Mouse (Mus musculus): Measurements from ENCODE around the gene Hspa1a. TPM values are rescaled to one million over a fixed set of nuclear protein-coding genes. Genes with fewer than 3 reads are reported as not detected.
"Not testable (repeated sequence)": the region's sequence is repeated elsewhere in the genome, so short reads cannot be mapped to it uniquely, and the experiment has no call there.

Hspa1a gene
- polyA plus RNA-seq, 1 experiment = 12.0 TPM

GRCm38 (mm10) chr17:34965627-34966026 is 6.3 kb downstream of the Hspa1a start:
- TF ChIP-seq CTCF (IDR thresholded peaks at IDR 0.05; ENCODE audit: extremely low read depth, insufficient read depth, low read length) = no peak
- no peak for TF ChIP-seq POLR2A (IDR thresholded peaks at IDR 0.05; ENCODE audit: extremely low read depth, insufficient read depth, low read length)
- H3K4me3 ChIP-seq (ENCODE audit: insufficient read depth, low read length) = no peak overlapping the region
- H3K27ac ChIP-seq (ENCODE audit: insufficient read depth, low read length) = no peak overlapping the region
- H3K4me1 ChIP-seq (ENCODE audit: control insufficient read depth, insufficient read depth, low read length) = no peaks in the 10 kb centered on the region; the same call in 1 of the 2 replicates

GRCm38 (mm10) chr17:34964640-34965049 is 7.3 kb downstream of the Hspa1a start:
- H3K27ac ChIP-seq (ENCODE audit: insufficient read depth, low read length) = no peak overlapping the region
- H3K4me3 ChIP-seq (ENCODE audit: insufficient read depth, low read length) = no peak overlapping the region
- no peaks in the 10 kb centered on the region; the same call in 1 of the 2 replicates for H3K4me1 ChIP-seq (ENCODE audit: control insufficient read depth, insufficient read depth, low read length)
- TF ChIP-seq CTCF (IDR thresholded peaks at IDR 0.05; ENCODE audit: extremely low read depth, insufficient read depth, low read length) (no peak), POLR2A (IDR thresholded peaks at IDR 0.05; ENCODE audit: extremely low read depth, insufficient read depth, low read length) (no peak)

- H3K4me1 ChIP-seq (ENCODE audit: control insufficient read depth, insufficient read depth, low read length) = no peaks in the 10 kb centered on the region; the same call in 1 of the 2 replicates
These were observed 9.1 kb downstream of the Hspa1a start for GRCm38 (mm10) chr17:34962841-34963240.

GRCm38 (mm10) chr17:34962125-34962524 is 9.8 kb downstream of the Hspa1a start:
- Histone ChIP-seq H3K4me3 (ENCODE audit: insufficient read depth, low read length) (no peak overlapping the region), H3K27ac (ENCODE audit: insufficient read depth, low read length) (no peak overlapping the region), H3K4me1 (ENCODE audit: control insufficient read depth, insufficient read depth, low read length) (no peaks in the 10 kb centered on the region; the same call in 1 of the 2 replicates)
- no peak for TF ChIP-seq POLR2A (IDR thresholded peaks at IDR 0.05; ENCODE audit: extremely low read depth, insufficient read depth, low read length)
- no peak for TF ChIP-seq CTCF (IDR thresholded peaks at IDR 0.05; ENCODE audit: extremely low read depth, insufficient read depth, low read length)

More at GRCm38 (mm10) chr17:34962841-34963240, 9.1 kb downstream of the Hspa1a start:
- H3K27ac ChIP-seq (ENCODE audit: insufficient read depth, low read length) = no peak overlapping the region
- TF ChIP-seq POLR2A (IDR thresholded peaks at IDR 0.05; ENCODE audit: extremely low read depth, insufficient read depth, low read length) = no peak
- no peak for TF ChIP-seq CTCF (IDR thresholded peaks at IDR 0.05; ENCODE audit: extremely low read depth, insufficient read depth, low read length)
- H3K4me3 ChIP-seq (ENCODE audit: insufficient read depth, low read length) = no peak overlapping the region

GRCm38 (mm10) chr17:34960702-34961493 is 11.1 kb downstream of the Hspa1a start:
- H3K4me3 ChIP-seq (ENCODE audit: insufficient read depth, low read length) = no peak overlapping the region
- no peaks in the 10 kb centered on the region; the same call in 1 of the 2 replicates for H3K4me1 ChIP-seq (ENCODE audit: control insufficient read depth, insufficient read depth, low read length)
- no peak for TF ChIP-seq CTCF (IDR thresholded peaks at IDR 0.05; ENCODE audit: extremely low read depth, insufficient read depth, low read length)
- no peak for TF ChIP-seq POLR2A (IDR thresholded peaks at IDR 0.05; ENCODE audit: extremely low read depth, insufficient read depth, low read length)
- no peak overlapping the region for H3K27ac ChIP-seq (ENCODE audit: insufficient read depth, low read length)

- peak overlapping the region; percentile 63; the same call in 1 of the 2 replicates for H3K4me3 ChIP-seq (ENCODE audit: insufficient read depth, low read length)
- no peak for TF ChIP-seq CTCF (IDR thresholded peaks at IDR 0.05; ENCODE audit: extremely low read depth, insufficient read depth, low read length)
- H3K4me1 ChIP-seq (ENCODE audit: control insufficient read depth, insufficient read depth, low read length) = no peaks in the 10 kb centered on the region; the same call in 1 of the 2 replicates
- peak overlapping the region; percentile 95; the same call in 1 of the 2 replicates for H3K27ac ChIP-seq (ENCODE audit: insufficient read depth, low read length)
These were observed 12.0 kb downstream of the Hspa1a start for GRCm38 (mm10) chr17:34959881-34960515.

GRCm38 (mm10) chr17:34959130-34959778 is 12.7 kb downstream of the Hspa1a start, which contains the start of gene Hspa1b:
TSS of gene Hspa1b (minus strand) at chr17:34959238.
- Histone ChIP-seq H3K27ac (ENCODE audit: insufficient read depth, low read length) (peak within 1 kb of the TSS; percentile 95), H3K4me3 (ENCODE audit: insufficient read depth, low read length) (peak within 1 kb of the TSS; percentile 63)
- not testable (repeated sequence) for H3K4me1 ChIP-seq (ENCODE audit: control insufficient read depth, insufficient read depth, low read length)
- TF ChIP-seq POLR2A (IDR thresholded peaks at IDR 0.05; ENCODE audit: extremely low read depth, insufficient read depth, low read length) = peak; percentile 77

- H3K4me1 ChIP-seq (ENCODE audit: control insufficient read depth, insufficient read depth, low read length); H3K27ac ChIP-seq (ENCODE audit: insufficient read depth, low read length): not testable (repeated sequence)
- H3K4me3 ChIP-seq (ENCODE audit: insufficient read depth, low read length) = peak overlapping the region; percentile 63
These were observed 13.2 kb downstream of the Hspa1a start for GRCm38 (mm10) chr17:34958734-34959129.

GRCm38 (mm10) chr17:34957966-34958365 is 14.0 kb downstream of the Hspa1a start:
- H3K27ac ChIP-seq (ENCODE audit: insufficient read depth, low read length); H3K4me3 ChIP-seq (ENCODE audit: insufficient read depth, low read length); H3K4me1 ChIP-seq (ENCODE audit: control insufficient read depth, insufficient read depth, low read length): not testable (repeated sequence)

- H3K27ac ChIP-seq (ENCODE audit: insufficient read depth, low read length); H3K4me1 ChIP-seq (ENCODE audit: control insufficient read depth, insufficient read depth, low read length); H3K4me3 ChIP-seq (ENCODE audit: insufficient read depth, low read length): not testable (repeated sequence)
These were observed 14.7 kb downstream of the Hspa1a start for GRCm38 (mm10) chr17:34957291-34957690.
